Mouse (Mus musculus): ENCODE results near the gene Prl7a1. TPM values are rescaled to one million over a fixed set of nuclear protein-coding genes. Genes with fewer than 3 reads are reported as not detected.

Prl7a1 gene
- not detected for total RNA-seq (2021)
- long read RNA-seq, experiment 1: 0 reads
- long read RNA-seq, experiment 2: 0 reads

DNA sequence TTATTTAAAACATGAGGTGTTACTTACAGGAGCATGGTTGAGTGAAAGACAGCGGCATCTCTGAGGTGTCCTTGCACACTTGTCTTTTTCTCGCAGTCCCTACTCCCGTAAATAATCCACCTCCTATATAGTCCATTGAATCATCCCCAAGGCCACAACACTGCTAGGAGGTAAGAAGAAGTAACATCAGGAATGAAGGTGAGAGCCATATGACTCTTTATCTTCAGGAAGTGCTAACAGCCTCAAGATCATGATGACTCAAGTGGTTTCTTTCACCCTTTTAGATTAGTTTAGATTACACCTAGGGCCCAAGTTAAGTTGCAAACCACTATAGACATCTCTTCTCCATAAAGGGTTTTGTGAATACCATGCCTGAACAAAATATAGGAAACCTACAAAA is at the start of gene Prl7a1:
TSS of gene Prl7a1 (minus strand) at position 101 of the 400 bp plus-strand sequence.
- no peak for DNase-seq

GRCm38 (mm10) chr13:27667936-27668335 is 25.6 kb upstream of the Prl7a1 start, which contains the start of gene Prl7a2:
Prl7a2 (minus strand) TSS chr13:27668036.
- intact Hi-C loops (cut with DNase I): no loop called here
- DNase-seq: no peak

More for the DNA sequence above, at the start of gene Prl7a1:
- intact Hi-C loops (cut with DNase I): no loop called here

DNA sequence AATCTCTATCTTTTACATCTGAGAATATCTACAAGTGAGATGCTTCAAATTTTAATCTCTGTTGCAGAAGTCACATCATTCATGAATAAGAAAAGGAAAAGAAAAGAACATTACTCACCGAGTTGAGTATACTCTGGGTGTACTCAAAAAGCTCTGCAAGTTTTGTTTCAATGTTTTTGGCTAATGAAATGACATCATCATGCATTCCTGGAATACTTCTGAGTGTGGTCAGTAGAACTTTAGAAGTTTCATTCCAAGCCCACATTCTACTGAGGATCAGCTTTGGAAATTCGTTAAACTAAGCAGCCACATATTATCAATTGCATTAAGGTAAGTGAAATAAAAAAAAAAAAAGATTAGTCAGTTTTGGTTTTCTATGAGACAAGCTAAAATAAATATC is 18.5 kb upstream of the Prl7a1 start:
- intact Hi-C loops (cut with DNase I): no loop called here
- DNase-seq: no peak

GRCm38 (mm10) chr13:27610482-27610881 is 31.8 kb downstream of the Prl7a1 start, which contains the start of gene Prl7b1:
Prl7b1 (minus strand) TSS chr13:27610582.
- intact Hi-C loops (cut with DNase I): no loop called here
- DNase-seq: no peak

Other genes starting within 250 kb of the Prl7a1 start
- gene Prl8a6, start 203.8 kb downstream of the Prl7a1 start, total RNA-seq (2021): not detected
- not detected for gene Prl8a8, start 129.3 kb downstream of the Prl7a1 start, total RNA-seq (2021)
- gene Prl8a9, start 77.9 kb downstream of the Prl7a1 start, total RNA-seq (2021): not detected
- not detected for gene Prl8a1, start 60.3 kb downstream of the Prl7a1 start, total RNA-seq (2021)
- gene Prl7b1, start 31.9 kb downstream of the Prl7a1 start, total RNA-seq (2021): not detected
- not detected for gene Prl7a2, start 25.5 kb upstream of the Prl7a1 start, total RNA-seq (2021)
- gene Prl7d1, start 74.2 kb upstream of the Prl7a1 start, total RNA-seq (2021): not detected
- not detected for gene Prl7c1, start 138.3 kb upstream of the Prl7a1 start, total RNA-seq (2021)
- not detected for gene Prl2a1, start 159.2 kb upstream of the Prl7a1 start, total RNA-seq (2021)
- gene Prl2c1, start 206.8 kb upstream of the Prl7a1 start, total RNA-seq (2021): not detected